Mouse (Mus musculus): ENCODE results near the gene Rin2.

GRCm38 (mm10) chr2:145686017-145686416 is 11.0 kb downstream of the Rin2 start:
- TF ChIP-seq CTCF (IDR thresholded peaks at IDR 0.05; ENCODE audit: borderline replicate concordance, insufficient read depth, low read depth, low read length) (no peak), POLR2A (IDR thresholded peaks at IDR 0.05; ENCODE audit: borderline replicate concordance, insufficient read depth, low read length) (no peak)
